Mouse (Mus musculus): ENCODE measurements around the gene Mecr. TPM values are rescaled to one million over a fixed set of nuclear protein-coding genes. Genes with fewer than 3 reads are reported as not detected.

The Mecr gene
- total and polyA plus RNA-seq, 2 experiments, result 34.8 to 39.4 TPM

GRCm38 (mm10) chr4:131860492-131861340 lies 17.4 kb downstream of the Mecr start:
- Histone ChIP-seq H3K4me1 (ENCODE audit: control insufficient read depth, insufficient read depth, low read length) (no peaks in the 10 kb centered on the region), H3K27ac (replicated peaks; ENCODE audit: insufficient read depth, low read depth, low read length) (no peak overlapping the region), H3K4me3 (ENCODE audit: insufficient read depth, low read depth, low read length) (no peak overlapping the region), H3K79me2 (ENCODE audit: control insufficient read depth, insufficient read depth, low read length) (no peaks in the 10 kb centered on the region), H3K27me3 (ENCODE audit: control insufficient read depth, insufficient read depth, low read length) (no peaks in the 10 kb centered on the region), H3K9ac (ENCODE audit: low read depth, low read length) (no peak overlapping the region), H3K36me3 (ENCODE audit: control insufficient read depth, insufficient read depth, low read length) (peaks cover 7% of the 10 kb centered on the region; the same call in 1 of the 2 replicates)
- TF ChIP-seq CTCF (IDR thresholded peaks at IDR 0.05; ENCODE audit: low read depth, low read length) (peak; percentile 99), POLR2A (IDR thresholded peaks at IDR 0.05; ENCODE audit: extremely low read depth, insufficient read depth, low read length) (no peak)
- WGBS, result 52% methylated on average over 15 of the region's 15 CpGs
- peak; percentile 59 for DNase-seq (ENCODE audit: extremely low read depth, low read depth, low spot score)

- Histone ChIP-seq H3K27ac (replicated peaks; ENCODE audit: insufficient read depth, low read depth, low read length) (no peak overlapping the region), H3K4me1 (ENCODE audit: control insufficient read depth, insufficient read depth, low read length) (no peaks in the 10 kb centered on the region), H3K9ac (ENCODE audit: low read depth, low read length) (no peak overlapping the region), H3K36me3 (ENCODE audit: control insufficient read depth, insufficient read depth, low read length) (peaks cover 7% of the 10 kb centered on the region; the same call in 1 of the 2 replicates), H3K4me3 (ENCODE audit: insufficient read depth, low read depth, low read length) (no peak overlapping the region), H3K27me3 (ENCODE audit: control insufficient read depth, insufficient read depth, low read length) (no peaks in the 10 kb centered on the region), H3K79me2 (ENCODE audit: control insufficient read depth, insufficient read depth, low read length) (no peaks in the 10 kb centered on the region)
- no peak for DNase-seq (ENCODE audit: extremely low read depth, low read depth, low spot score)
- TF ChIP-seq POLR2A (IDR thresholded peaks at IDR 0.05; ENCODE audit: extremely low read depth, insufficient read depth, low read length) (no peak), CTCF (IDR thresholded peaks at IDR 0.05; ENCODE audit: low read depth, low read length) (no peak)
- WGBS, result 87% methylated on average over 4 of the region's 4 CpGs
Observed at GRCm38 (mm10) chr4:131861341-131861739, 18.1 kb downstream of the Mecr start.

DNA sequence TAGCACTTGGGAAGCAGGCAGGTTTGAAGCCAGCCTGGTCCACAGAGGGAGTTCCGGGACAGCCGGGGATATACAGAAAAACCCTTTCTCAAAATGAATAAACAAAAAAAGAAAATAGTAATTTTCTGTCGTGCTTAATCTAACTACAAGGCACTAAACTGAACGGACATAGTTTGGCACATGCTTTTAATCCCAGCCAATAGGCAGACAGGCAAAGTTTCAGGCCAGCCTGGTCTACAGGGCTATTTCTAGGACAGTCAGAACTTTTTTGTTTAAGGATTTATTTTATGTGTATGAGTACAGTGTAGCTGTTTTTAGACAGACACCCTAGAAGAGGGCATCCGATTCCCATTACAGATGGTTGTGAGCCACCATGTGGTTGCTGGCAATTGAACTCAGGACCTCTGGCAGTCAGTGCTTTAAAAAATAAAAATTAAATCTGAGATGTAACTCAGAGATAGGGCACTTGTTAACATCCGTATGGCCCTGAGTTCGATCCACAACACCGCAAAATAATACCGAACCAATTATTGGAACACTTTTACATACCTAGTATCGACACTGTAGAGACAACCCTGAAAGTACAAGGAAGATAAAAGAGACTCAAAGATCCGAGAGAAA lies 29.5 kb downstream of the Mecr start:
- Histone ChIP-seq H3K27me3 (ENCODE audit: control insufficient read depth, insufficient read depth, low read length) (no peaks in the 10 kb centered on the region), H3K36me3 (ENCODE audit: control insufficient read depth, insufficient read depth, low read length) (no peaks in the 10 kb centered on the region), H3K4me3 (ENCODE audit: insufficient read depth, low read depth, low read length) (peak overlapping the region; percentile 60), H3K4me1 (ENCODE audit: control insufficient read depth, insufficient read depth, low read length) (peaks cover 30% of the 10 kb centered on the region), H3K79me2 (ENCODE audit: control insufficient read depth, insufficient read depth, low read length) (peaks cover 23% of the 10 kb centered on the region; the same call in 1 of the 2 replicates), H3K27ac (replicated peaks; ENCODE audit: insufficient read depth, low read depth, low read length) (peak overlapping the region; percentile 80), H3K9ac (ENCODE audit: low read depth, low read length) (peak overlapping the region; percentile 75)
- no peak for DNase-seq (ENCODE audit: extremely low read depth, low read depth, low spot score)
- TF ChIP-seq CTCF (IDR thresholded peaks at IDR 0.05; ENCODE audit: low read depth, low read length) (no peak), POLR2A (IDR thresholded peaks at IDR 0.05; ENCODE audit: extremely low read depth, insufficient read depth, low read length) (no peak)
- 2% methylated on average over 11 of the region's 11 CpGs for WGBS

GRCm38 (mm10) chr4:131873293-131874168 lies 30.3 kb downstream of the Mecr start, which contains the start of gene Srsf4:
Gene Srsf4 (plus strand): TSS chr4:131873617.
- Histone ChIP-seq H3K9ac (ENCODE audit: low read depth, low read length) (peak within 1 kb of the TSS; percentile 100), H3K79me2 (ENCODE audit: control insufficient read depth, insufficient read depth, low read length) (peaks cover 28% of the 10 kb centered on the region; the same call in 1 of the 2 replicates), H3K4me1 (ENCODE audit: control insufficient read depth, insufficient read depth, low read length) (peaks cover 31% of the 10 kb centered on the region), H3K27me3 (ENCODE audit: control insufficient read depth, insufficient read depth, low read length) (no peaks in the 10 kb centered on the region), H3K27ac (replicated peaks; ENCODE audit: insufficient read depth, low read depth, low read length) (peak within 1 kb of the TSS; percentile 99), H3K4me3 (ENCODE audit: insufficient read depth, low read depth, low read length) (peak within 1 kb of the TSS; percentile 78), H3K36me3 (ENCODE audit: control insufficient read depth, insufficient read depth, low read length) (no peaks in the 10 kb centered on the region)
- WGBS, result under 1% methylated on average over 94 of the region's 116 CpGs
- DNase-seq (ENCODE audit: extremely low read depth, low read depth, low spot score), result peak; percentile 87
- peak; percentile 66 for TF ChIP-seq POLR2A (IDR thresholded peaks at IDR 0.05; ENCODE audit: extremely low read depth, insufficient read depth, low read length)
- TF ChIP-seq CTCF (IDR thresholded peaks at IDR 0.05; ENCODE audit: low read depth, low read length), result no peak

DNA sequence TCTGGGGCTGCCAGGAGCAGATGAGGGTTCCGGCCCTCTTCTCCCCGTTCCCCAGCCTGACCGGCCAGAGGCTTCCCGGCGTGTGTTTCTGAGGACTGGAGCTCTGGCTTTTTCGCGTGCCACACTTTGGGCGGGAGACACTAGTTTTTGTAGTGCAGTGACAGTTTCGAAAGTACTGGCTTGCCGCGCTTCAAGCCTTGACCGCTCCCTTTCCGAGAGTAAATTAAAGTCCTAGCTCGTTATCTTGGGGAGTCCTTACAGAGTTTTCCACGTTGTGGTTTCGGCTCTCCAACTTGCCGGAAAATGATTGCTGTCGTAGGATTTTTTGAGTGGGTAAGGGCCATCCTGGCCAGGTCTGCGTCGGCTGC lies 30.9 kb downstream of the Mecr start:
- Histone ChIP-seq H3K27ac (replicated peaks; ENCODE audit: insufficient read depth, low read depth, low read length) (peak overlapping the region; percentile 99), H3K79me2 (ENCODE audit: control insufficient read depth, insufficient read depth, low read length) (peaks cover 32% of the 10 kb centered on the region), H3K4me1 (ENCODE audit: control insufficient read depth, insufficient read depth, low read length) (peaks cover 28% of the 10 kb centered on the region), H3K27me3 (ENCODE audit: control insufficient read depth, insufficient read depth, low read length) (no peaks in the 10 kb centered on the region), H3K4me3 (ENCODE audit: insufficient read depth, low read depth, low read length) (peak overlapping the region; percentile 78), H3K36me3 (ENCODE audit: control insufficient read depth, insufficient read depth, low read length) (no peaks in the 10 kb centered on the region), H3K9ac (ENCODE audit: low read depth, low read length) (peak overlapping the region; percentile 100)
- no peak for DNase-seq (ENCODE audit: extremely low read depth, low read depth, low spot score)
- TF ChIP-seq CTCF (IDR thresholded peaks at IDR 0.05; ENCODE audit: low read depth, low read length), result no peak
- WGBS, result under 1% methylated on average over 20 of the region's 20 CpGs
